Mouse (Mus musculus) cortical plate, adult 2 months (tissue): ENCODE results near the gene Rhbdd2.

ENCODE experiments used
- CTCF ChIP-seq: fragments of 200-500 bp; IDR thresholded peaks from 2 replicates; pipeline ENCODE4 v1.5.1; 2011; ENCODE audit warnings: mild to moderate bottlenecking, control low read depth, low read length; ENCODE audit not compliant: insufficient read depth; ENCODE audit errors: extremely low read depth
- POLR2A ChIP-seq: fragments of 200-500 bp; IDR thresholded peaks from 2 replicates; pipeline ENCODE4 v1.6.1; 2011; ENCODE audit warnings: mild to moderate bottlenecking, low read length, control low read depth; ENCODE audit not compliant: insufficient read depth; ENCODE audit errors: extremely low read depth

GRCm38 (mm10) chr5:135643552-135643842 is 11.1 kb downstream of the Rhbdd2 start:
- TF ChIP-seq POLR2A (no peak), CTCF (no peak)
